Mouse (Mus musculus) cerebellum, adult 2 months (tissue): ENCODE measurements around the gene Mfap4.

Experiments
- CTCF ChIP-seq: fragments of 200-500 bp; IDR thresholded peaks from 2 replicates; pipeline ENCODE4 v1.5.1; 2011; ENCODE audit warnings: low read depth, mild to moderate bottlenecking, control low read depth, low read length, moderate library complexity, borderline replicate concordance; ENCODE audit not compliant: insufficient read depth
- POLR2A ChIP-seq: fragments of 200-500 bp; IDR thresholded peaks from 2 replicates; pipeline ENCODE4 v1.6.1; 2011; ENCODE audit warnings: low read length, control low read depth, borderline replicate concordance; ENCODE audit not compliant: insufficient read depth

GRCm38 (mm10) chr11:61494129-61494997 is 9.1 kb downstream of the Mfap4 start, which contains the start of gene Mapk7:
- no peak for TF ChIP-seq CTCF
- TF ChIP-seq POLR2A, result peak; percentile 60; the same call in 1 of the 2 replicates
